Mouse (Mus musculus) cortical plate, adult 2 months (tissue): ENCODE measurements around the gene Neurod6.

Experiments
- CTCF ChIP-seq: fragments of 200-500 bp; IDR thresholded peaks from 2 replicates; pipeline ENCODE4 v1.5.1; 2011; ENCODE audit warnings: mild to moderate bottlenecking, control low read depth, low read length; ENCODE audit not compliant: insufficient read depth; ENCODE audit errors: extremely low read depth
- POLR2A ChIP-seq: fragments of 200-500 bp; IDR thresholded peaks from 2 replicates; pipeline ENCODE4 v1.6.1; 2011; ENCODE audit warnings: mild to moderate bottlenecking, low read length, control low read depth; ENCODE audit not compliant: insufficient read depth; ENCODE audit errors: extremely low read depth

- TF ChIP-seq CTCF (no peak), POLR2A (peak; percentile 94)
These were observed at the start of gene Neurod6 for GRCm38 (mm10) chr6:55680974-55681373.
